Mouse (Mus musculus) lung, postnatal 36 days (tissue): ENCODE data around the gene Gopc.

Experiments
- DNase-seq: peaks from one replicate; pipeline ENCODE4 v3.0.0; 2022; ENCODE audit warnings: mixed read lengths

The Gopc gene

GRCm38 (mm10) chr10:52381845-52382591 is at the start of gene Gopc:
Gene Gopc (minus strand): TSS chr10:52382124.
- DNase-seq, result peak; percentile 99

- DNase-seq, result no peak
Measured at GRCm38 (mm10) chr10:52430953-52431352, 49.0 kb upstream of the Gopc start.

- no peak for DNase-seq
Measured at GRCm38 (mm10) chr10:52427634-52428415, 45.9 kb upstream of the Gopc start.

GRCm38 (mm10) chr10:52426314-52426980 is 44.5 kb upstream of the Gopc start:
- no peak for DNase-seq

GRCm38 (mm10) chr10:52423097-52423496 is 41.2 kb upstream of the Gopc start:
- DNase-seq, result peak; percentile 49

GRCm38 (mm10) chr10:52421716-52422115 is 39.8 kb upstream of the Gopc start:
- no peak for DNase-seq

- DNase-seq, result no peak
Measured at GRCm38 (mm10) chr10:52420526-52420925, 38.6 kb upstream of the Gopc start.

- peak; percentile 22 for DNase-seq
Measured at GRCm38 (mm10) chr10:52419402-52419801, 37.5 kb upstream of the Gopc start.

- no peak for DNase-seq
Measured at GRCm38 (mm10) chr10:52418931-52419330, 37.0 kb upstream of the Gopc start.

- DNase-seq, result no peak
Measured at GRCm38 (mm10) chr10:52417998-52418860, 36.3 kb upstream of the Gopc start.

- peak; percentile 97 for DNase-seq
Measured at GRCm38 (mm10) chr10:52417299-52417997, 35.5 kb upstream of the Gopc start, which contains the start of gene Nus1. Gene Nus1 (plus strand): TSS chr10:52417547.

GRCm38 (mm10) chr10:52416458-52416857 is 34.5 kb upstream of the Gopc start:
- DNase-seq, result no peak

- DNase-seq, result no peak
Measured at GRCm38 (mm10) chr10:52415020-52415419, 33.1 kb upstream of the Gopc start.

GRCm38 (mm10) chr10:52407526-52407925 is 25.6 kb upstream of the Gopc start:
- no peak for DNase-seq

GRCm38 (mm10) chr10:52405160-52405559 is 23.2 kb upstream of the Gopc start:
- DNase-seq, result no peak

- DNase-seq, result no peak
Measured at GRCm38 (mm10) chr10:52399722-52400121, 17.8 kb upstream of the Gopc start.

- DNase-seq, result no peak
Measured at GRCm38 (mm10) chr10:52398715-52399114, 16.8 kb upstream of the Gopc start.

- no peak for DNase-seq
Measured at GRCm38 (mm10) chr10:52396647-52397046, 14.7 kb upstream of the Gopc start.

GRCm38 (mm10) chr10:52391208-52391607 is 9.3 kb upstream of the Gopc start:
- no peak for DNase-seq

GRCm38 (mm10) chr10:52389438-52389837 is 7.5 kb upstream of the Gopc start:
- DNase-seq, result no peak

GRCm38 (mm10) chr10:52388922-52389430 is 7.1 kb upstream of the Gopc start, which contains the start of gene Nepn:
Gene Nepn (plus strand): TSS chr10:52388972.
- DNase-seq, result no peak

GRCm38 (mm10) chr10:52387192-52387591 is 5.3 kb upstream of the Gopc start:
- DNase-seq, result no peak
